Mouse (Mus musculus) forebrain, embryonic 13.5 days (tissue): ENCODE measurements at regions not wholly inside any gene's neighbourhood (a gene's known extent, or its start where the extent isn't known, plus 50 kb on each side); places are given as distances from the start of the nearest gene placed in this dataset.

ENCODE experiments used
- ATAC-seq: fragments of 200-750 bp; cut with Nextera tagmentation; 2 replicates; pipeline ENCODE4 v1.8.0; 2017
- H3K27ac ChIP-seq: fragments of 300-500 bp; sonication (generic); 2 replicates; pipeline ENCODE4 v1.5.1; 2015; ENCODE audit warnings: inconsistent platforms, mild to moderate bottlenecking, moderate library complexity
- H3K27me3 ChIP-seq: fragments of 300-500 bp; sonication (generic); 2 replicates; pipeline ENCODE4 v1.6.1; 2015; ENCODE audit warnings: mild to moderate bottlenecking, inconsistent platforms
- H3K36me3 ChIP-seq: fragments of 300-500 bp; sonication (generic); 2 replicates; pipeline ENCODE4 v1.6.1; 2015; ENCODE audit warnings: mild to moderate bottlenecking, inconsistent platforms; ENCODE audit not compliant: poor library complexity, severe bottlenecking
- H3K4me1 ChIP-seq: fragments of 300-500 bp; sonication (generic); 2 replicates; pipeline ENCODE4 v1.6.1; 2015; ENCODE audit warnings: inconsistent platforms
- H3K4me2 ChIP-seq: fragments of 300-500 bp; sonication (generic); 2 replicates; pipeline ENCODE4 v1.6.1; 2015; ENCODE audit warnings: inconsistent platforms, mild to moderate bottlenecking, moderate library complexity
- H3K4me3 ChIP-seq: fragments of 300-500 bp; sonication (generic); 2 replicates; pipeline ENCODE4 v1.5.1; 2015; ENCODE audit warnings: mild to moderate bottlenecking, inconsistent platforms
- H3K9ac ChIP-seq: fragments of 300-500 bp; sonication (generic); 2 replicates; pipeline ENCODE4 v1.6.1; 2015; ENCODE audit warnings: mild to moderate bottlenecking, inconsistent platforms
- H3K9me3 ChIP-seq: fragments of 300-500 bp; sonication (generic); replicated peaks from 2 replicates; pipeline ENCODE4 v1.6.1; 2016; ENCODE audit warnings: inconsistent platforms
- WGBS: fragments of 180-500 bp; shearing (Covaris S2); methylation state at CpG from one replicate; pipeline ENCODE4 v1.1.7; 2015; 5-methylcytosine and 5-hydroxymethylcytosine counted together

- Histone ChIP-seq H3K27me3 (no peaks in the 10 kb centered on the region), H3K36me3 (no peaks in the 10 kb centered on the region), H3K9ac (no peak overlapping the region), H3K4me2 (no peak overlapping the region), H3K4me1 (no peaks in the 10 kb centered on the region), H3K27ac (no peak overlapping the region), H3K4me3 (no peak overlapping the region), H3K9me3 (no peaks in the 10 kb centered on the region)
- ATAC-seq, result no peak
- WGBS, result 92% methylated on average over 2 of the region's 2 CpGs
These were observed 202.0 kb downstream of the Vgll3 start for GRCm38 (mm10) chr16:66017040-66017439.

GRCm38 (mm10) chr16:66023397-66023796 is 208.3 kb downstream of the Vgll3 start:
- no peak overlapping the region for H3K27ac ChIP-seq
- no peak for ATAC-seq
- H3K9ac ChIP-seq, result no peak overlapping the region
- H3K4me3 ChIP-seq, result no peak overlapping the region
- no peaks in the 10 kb centered on the region for H3K27me3 ChIP-seq
- no peaks in the 10 kb centered on the region for H3K9me3 ChIP-seq
- WGBS, result 66% methylated on average over 2 of the region's 2 CpGs
- no peak overlapping the region for H3K4me2 ChIP-seq
- H3K4me1 ChIP-seq, result no peaks in the 10 kb centered on the region
- H3K36me3 ChIP-seq, result no peaks in the 10 kb centered on the region
